Mouse (Mus musculus): ENCODE measurements around the gene Cds1.

Gene Cds1

DNA sequence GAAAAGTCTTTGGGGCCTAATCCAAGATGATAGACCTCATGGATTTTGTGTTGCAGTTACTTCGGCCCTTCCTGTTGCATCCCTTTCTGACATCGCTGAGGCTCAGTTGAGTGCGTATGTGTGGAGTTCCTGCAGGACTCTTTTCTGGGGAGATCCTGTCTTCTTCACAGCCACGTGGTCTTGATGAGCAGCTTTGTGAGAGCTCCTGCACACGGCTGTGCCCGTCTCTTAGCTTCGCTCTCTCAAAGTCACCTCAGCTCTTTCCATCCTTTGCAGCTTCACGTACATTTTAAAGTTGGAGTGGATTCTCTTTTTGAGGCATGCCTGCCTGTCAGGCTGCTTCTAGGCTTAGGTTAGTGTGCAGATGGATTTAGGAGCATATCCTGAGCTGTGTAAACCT lies 11.6 kb downstream of the Cds1 start:
- DNase-seq (ENCODE audit: low spot score in 2 of 2) = no peak

DNA sequence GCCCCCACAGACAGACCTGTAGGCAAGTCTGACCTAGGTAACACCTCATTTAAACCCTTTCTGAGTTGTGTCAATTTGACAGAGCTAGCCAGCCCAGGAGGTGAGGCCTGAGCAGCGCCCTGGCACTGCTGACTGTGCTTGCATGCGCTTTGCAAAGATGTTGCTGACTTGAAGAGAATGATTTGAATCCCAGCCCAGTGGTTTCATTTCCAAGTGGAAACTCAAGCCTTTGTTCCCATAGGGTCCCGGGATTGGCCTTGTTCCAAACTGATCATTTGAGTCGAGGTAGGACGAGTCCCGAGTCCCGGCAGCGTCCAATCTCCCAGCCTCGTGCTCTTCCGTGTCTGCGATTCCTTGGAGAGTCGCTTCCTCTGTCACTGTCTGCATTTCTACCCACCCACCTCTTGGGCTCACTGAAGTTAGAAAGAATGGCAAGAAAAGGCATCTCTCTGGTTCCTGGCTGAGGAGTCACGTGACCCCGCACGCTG lies 14.5 kb downstream of the Cds1 start:
- DNase-seq (ENCODE audit: low spot score in 2 of 2) = no peak

GRCm38 (mm10) chr5:101780918-101781317 lies 16.0 kb downstream of the Cds1 start:
- DNase-seq (ENCODE audit: low spot score in 2 of 2) = no peak

- DNase-seq (ENCODE audit: low spot score in 2 of 2) = no peak
Observed at GRCm38 (mm10) chr5:101784328-101784727, 19.4 kb downstream of the Cds1 start.

GRCm38 (mm10) chr5:101784787-101785186 lies 19.9 kb downstream of the Cds1 start:
- no peak for DNase-seq (ENCODE audit: low spot score in 2 of 2)

GRCm38 (mm10) chr5:101785921-101786614 lies 21.1 kb downstream of the Cds1 start:
- no peak for DNase-seq (ENCODE audit: low spot score in 2 of 2)

DNA sequence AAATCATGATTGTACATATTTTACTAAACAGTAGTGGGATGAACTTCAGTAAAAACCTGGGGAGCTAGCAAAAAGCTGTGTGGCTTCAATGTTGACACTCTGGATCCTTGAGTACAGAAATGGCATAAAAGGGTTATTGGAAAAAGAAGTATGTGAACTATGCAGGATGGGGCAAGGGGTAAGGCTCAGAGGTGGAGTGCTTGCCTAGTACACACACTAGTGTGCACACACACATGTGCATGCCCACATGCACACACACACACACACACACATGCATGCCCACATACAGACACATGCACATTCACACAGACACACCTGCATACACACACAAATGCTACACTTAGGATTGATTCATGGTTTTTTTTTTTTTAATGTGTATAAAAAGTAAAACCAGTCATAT lies 24.8 kb downstream of the Cds1 start:
- DNase-seq (ENCODE audit: low spot score in 2 of 2) = no peak

DNA sequence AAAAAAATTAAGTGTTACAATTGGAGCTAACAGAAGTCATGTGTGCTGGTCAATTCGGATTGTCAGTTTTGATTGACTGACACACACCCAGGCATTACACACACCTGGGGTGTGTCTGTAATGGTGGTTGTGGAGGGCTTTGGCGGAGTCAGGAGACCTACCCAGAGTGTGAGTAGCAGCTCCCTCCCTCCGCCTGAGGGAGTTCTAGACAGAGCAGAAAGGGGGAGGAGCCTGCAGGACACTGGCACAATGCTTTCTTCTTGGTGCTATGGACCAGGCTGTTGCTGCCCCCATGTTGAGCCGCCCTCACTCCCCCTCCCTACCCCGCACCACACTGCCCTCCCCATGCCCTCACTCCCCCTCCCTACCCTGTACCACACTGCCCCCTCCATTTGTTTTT lies 25.6 kb downstream of the Cds1 start:
- DNase-seq (ENCODE audit: low spot score in 2 of 2) = no peak

DNA sequence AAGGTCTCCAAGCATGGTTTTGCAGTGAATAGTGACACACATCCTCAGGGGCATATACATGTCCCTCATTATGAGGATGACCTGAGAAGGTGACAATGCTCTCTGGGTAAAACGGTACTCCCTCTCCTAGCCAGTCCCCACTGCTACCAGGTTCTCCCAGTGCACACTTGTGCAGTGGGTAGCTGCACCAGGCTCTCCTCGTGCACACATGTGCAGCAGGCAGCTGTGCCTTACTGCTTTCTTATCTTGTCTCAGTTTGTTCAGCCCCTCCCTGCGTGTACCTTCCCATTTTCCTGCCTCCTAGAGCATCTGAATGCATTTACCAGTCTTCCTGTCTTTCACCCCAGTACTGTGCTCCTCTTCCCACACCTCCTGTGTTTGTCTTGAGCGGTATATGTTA lies 27.7 kb downstream of the Cds1 start:
- no peak for DNase-seq (ENCODE audit: low spot score in 2 of 2)

GRCm38 (mm10) chr5:101801891-101802290 lies 37.0 kb downstream of the Cds1 start:
- DNase-seq (ENCODE audit: low spot score in 2 of 2) = no peak

- DNase-seq (ENCODE audit: low spot score in 2 of 2) = no peak
Observed at GRCm38 (mm10) chr5:101802358-101803022, 37.6 kb downstream of the Cds1 start.

DNA sequence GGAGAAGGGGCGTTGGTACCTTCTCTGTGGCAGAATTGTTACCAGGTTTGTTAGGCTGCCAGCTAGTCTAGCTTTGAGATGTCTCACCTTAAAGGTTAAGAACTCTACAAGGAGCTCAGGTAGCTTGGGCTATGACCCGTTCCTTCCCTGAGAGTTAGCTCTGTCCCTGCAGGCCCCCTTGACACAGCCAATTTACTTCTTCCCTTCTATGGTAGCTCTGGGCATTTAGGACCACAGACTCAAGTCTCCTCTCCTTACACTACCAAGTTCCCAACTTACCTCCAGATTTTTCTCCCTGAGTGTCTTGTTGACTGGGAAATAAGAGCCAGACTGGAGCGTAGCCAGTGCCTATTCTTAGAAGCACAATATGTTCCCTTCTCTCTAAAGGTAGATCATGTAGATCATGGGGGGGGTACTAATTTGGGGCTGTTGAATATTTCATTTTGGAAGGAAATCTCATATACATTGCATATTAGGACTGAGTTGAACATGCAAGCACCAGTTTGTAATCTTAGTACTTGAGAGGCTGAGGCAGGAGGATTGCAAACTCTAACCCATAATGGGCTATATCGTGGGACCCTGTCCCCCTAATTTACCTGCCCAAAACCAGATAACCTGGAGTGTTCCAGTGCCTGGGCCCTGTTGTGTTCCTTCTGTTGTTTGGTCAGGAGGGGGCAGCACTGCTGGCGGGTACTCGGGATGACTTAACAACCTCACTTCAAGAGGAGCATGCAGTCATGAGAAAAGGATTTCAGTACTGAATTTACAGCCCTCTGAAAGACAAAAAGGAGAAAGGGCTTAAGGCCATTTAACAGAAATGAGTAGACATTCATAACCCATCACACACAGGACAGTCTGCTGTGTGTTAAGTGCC lies 46.6 kb downstream of the Cds1 start:
- no peak for DNase-seq (ENCODE audit: low spot score in 2 of 2)

GRCm38 (mm10) chr5:101816822-101817221 lies 51.9 kb downstream of the Cds1 start:
- DNase-seq (ENCODE audit: low spot score in 2 of 2) = no peak

- DNase-seq (ENCODE audit: low spot score in 2 of 2) = no peak
Observed at GRCm38 (mm10) chr5:101819216-101819615, 54.3 kb downstream of the Cds1 start.

- DNase-seq (ENCODE audit: low spot score in 2 of 2) = no peak
Observed at GRCm38 (mm10) chr5:101819844-101820243, 54.9 kb downstream of the Cds1 start.

- DNase-seq (ENCODE audit: low spot score in 2 of 2) = no peak
Observed at GRCm38 (mm10) chr5:101821052-101821451, 56.1 kb downstream of the Cds1 start.

DNA sequence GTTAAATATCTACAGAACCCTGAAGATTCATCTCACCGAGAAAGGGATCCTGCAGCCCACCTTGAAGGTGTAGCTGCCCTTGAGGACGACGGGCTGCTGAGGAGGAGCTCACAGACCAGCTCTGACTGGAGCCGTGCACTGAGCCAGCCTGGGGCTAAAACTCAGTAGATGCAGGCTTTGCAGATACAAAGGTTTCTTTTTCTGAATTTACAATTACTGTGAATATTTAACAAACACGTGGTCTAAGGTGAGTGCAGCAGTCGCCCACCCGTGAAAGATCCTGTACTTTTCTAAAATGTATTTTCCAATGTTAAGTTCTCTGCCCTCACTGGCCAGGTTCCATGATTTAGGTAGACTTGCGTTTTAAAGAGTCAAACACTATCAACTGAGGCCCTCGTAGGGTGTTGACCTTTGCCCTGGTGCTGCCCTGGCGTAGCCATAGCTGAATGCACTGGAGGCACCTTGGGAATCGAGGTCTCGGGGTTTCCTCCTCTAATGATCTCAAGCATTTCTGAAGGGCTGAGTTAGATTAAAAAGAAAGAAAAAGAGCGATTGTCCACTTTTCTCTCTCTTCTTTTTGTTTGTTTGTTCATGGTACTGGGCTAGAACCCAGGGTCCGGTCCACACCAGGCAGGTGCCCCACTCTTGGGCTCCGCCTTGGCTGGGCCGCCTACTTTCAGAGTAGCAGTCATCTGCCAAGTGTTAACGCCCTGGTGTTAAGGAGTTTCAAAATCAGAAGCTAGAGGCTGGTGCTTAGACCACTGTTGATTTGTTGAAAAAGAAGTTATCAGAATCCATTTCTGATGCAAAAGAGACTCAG lies 56.8 kb downstream of the Cds1 start:
- no peak for DNase-seq (ENCODE audit: low spot score in 2 of 2)

GRCm38 (mm10) chr5:101822311-101822670 lies 57.4 kb downstream of the Cds1 start:
- no peak for DNase-seq (ENCODE audit: low spot score in 2 of 2)

- no peak for DNase-seq (ENCODE audit: low spot score in 2 of 2)
Observed at GRCm38 (mm10) chr5:101825111-101825911, 60.4 kb downstream of the Cds1 start.

GRCm38 (mm10) chr5:101826531-101826970 lies 61.6 kb downstream of the Cds1 start:
- peak in 1 of 2 experiments; percentile 47 for DNase-seq (ENCODE audit: low spot score in 2 of 2)

DNA sequence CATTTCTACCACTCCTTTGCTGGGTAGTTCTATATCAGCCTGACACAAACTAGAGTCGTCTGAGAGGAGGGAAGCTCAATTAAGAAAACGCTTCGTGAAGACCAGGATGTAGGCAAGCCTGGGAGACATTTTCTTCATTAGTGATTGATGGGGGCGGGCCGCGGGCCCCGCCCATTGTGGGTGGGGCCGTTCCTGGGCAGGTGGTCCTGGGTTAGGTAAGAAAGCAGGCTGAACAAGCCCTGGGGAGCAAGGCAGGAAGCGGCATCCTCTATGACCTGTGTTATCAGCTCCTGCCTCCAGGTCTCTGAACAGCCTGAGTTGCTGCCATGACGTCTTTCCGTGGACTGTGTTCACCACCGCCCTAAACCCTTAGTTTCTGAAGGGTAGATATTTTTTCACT lies 62.5 kb downstream of the Cds1 start:
- DNase-seq (ENCODE audit: low spot score in 2 of 2) = no peak
